Mouse (Mus musculus) E14TG2a.4 (cell line): ENCODE measurements around the gene P2ry13.
A peak's percentile ranks its signal among the peaks of the same experiment; 100 is the strongest.

Experiments
- H3K27me3 ChIP-seq: 2 replicates; pipeline ENCODE4 v1.6.1; 2014; ENCODE audit warnings: low read length, control low read depth; ENCODE audit not compliant: insufficient read depth
- H3K36me3 ChIP-seq: 2 replicates; pipeline ENCODE4 v1.6.1; 2014; ENCODE audit warnings: low read length, control low read depth; ENCODE audit not compliant: insufficient read depth
- H3K4me1 ChIP-seq: replicated peaks from 2 replicates; pipeline ENCODE4 v1.6.1; 2014; ENCODE audit warnings: low read depth, low read length, control low read depth
- H3K4me3 ChIP-seq: replicated peaks from 2 replicates; pipeline ENCODE4 v1.5.1; 2014; ENCODE audit warnings: mild to moderate bottlenecking, low read length
- H3K9me3 ChIP-seq: 2 replicates; pipeline ENCODE4 v1.6.1; 2014; ENCODE audit warnings: low read length, control low read depth
- CTCF ChIP-seq: conservative IDR thresholded peaks from 2 replicates; pipeline ENCODE4 v1.5.1; 2014; ENCODE audit warnings: low read length
- NANOG ChIP-seq: IDR thresholded peaks from 2 replicates; pipeline ENCODE4 v1.6.1; 2014; ENCODE audit warnings: borderline replicate concordance, low read length, mixed read lengths
- POU5F1 ChIP-seq: IDR thresholded peaks from 2 replicates; pipeline ENCODE4 v1.6.1; 2014; ENCODE audit warnings: low read length, borderline replicate concordance

P2ry13 gene

GRCm38 (mm10) chr3:59208650-59209548, 1.8 kb downstream of the P2ry13 start:
- Histone ChIP-seq H3K36me3 (no peaks in the 10 kb centered on the region), H3K9me3 (peaks cover 5% of the 10 kb centered on the region; the same call in 1 of the 2 replicates), H3K4me3 (no peak overlapping the region), H3K27me3 (no peaks in the 10 kb centered on the region), H3K4me1 (peaks cover 4% of the 10 kb centered on the region; the same call in 1 of the 2 replicates)
- TF ChIP-seq POU5F1 (no peak), CTCF (peak; percentile 98)

- Histone ChIP-seq H3K4me3 (no peak overlapping the region), H3K36me3 (no peaks in the 10 kb centered on the region), H3K4me1 (peaks cover 4% of the 10 kb centered on the region; the same call in 1 of the 2 replicates), H3K9me3 (peaks cover 8% of the 10 kb centered on the region; the same call in 1 of the 2 replicates), H3K27me3 (no peaks in the 10 kb centered on the region)
- TF ChIP-seq CTCF (no peak), POU5F1 (no peak), NANOG (no peak)
Measured at GRCm38 (mm10) chr3:59205941-59206340, 4.7 kb downstream of the P2ry13 start.

- Histone ChIP-seq H3K36me3 (no peaks in the 10 kb centered on the region), H3K4me3 (no peak overlapping the region), H3K9me3 (peaks cover 8% of the 10 kb centered on the region; the same call in 1 of the 2 replicates), H3K27me3 (no peaks in the 10 kb centered on the region), H3K4me1 (peaks cover 4% of the 10 kb centered on the region; the same call in 1 of the 2 replicates)
- TF ChIP-seq CTCF (no peak), POU5F1 (no peak), NANOG (no peak)
Measured at GRCm38 (mm10) chr3:59204719-59205503, 5.8 kb downstream of the P2ry13 start.

- no peak for TF ChIP-seq CTCF
- no peaks in the 10 kb centered on the region for H3K36me3 ChIP-seq
Measured at GRCm38 (mm10) chr3:59203802-59204520, 6.7 kb downstream of the P2ry13 start.

GRCm38 (mm10) chr3:59197329-59197948, 13.2 kb downstream of the P2ry13 start:
- H3K4me1 ChIP-seq = no peaks in the 10 kb centered on the region
- TF ChIP-seq NANOG (no peak), CTCF (no peak), POU5F1 (no peak)
- no peak overlapping the region for H3K4me3 ChIP-seq
- no peaks in the 10 kb centered on the region for H3K36me3 ChIP-seq
- no peaks in the 10 kb centered on the region for H3K9me3 ChIP-seq
- no peaks in the 10 kb centered on the region for H3K27me3 ChIP-seq

More at GRCm38 (mm10) chr3:59203802-59204520, 6.7 kb downstream of the P2ry13 start:
- peaks cover 4% of the 10 kb centered on the region; the same call in 1 of the 2 replicates for H3K4me1 ChIP-seq
- no peak overlapping the region for H3K4me3 ChIP-seq
- peaks cover 8% of the 10 kb centered on the region; the same call in 1 of the 2 replicates for H3K9me3 ChIP-seq
- H3K27me3 ChIP-seq = no peaks in the 10 kb centered on the region

GRCm38 (mm10) chr3:59194938-59195337, 15.7 kb downstream of the P2ry13 start, which contains the start of gene Gpr87:
Gene Gpr87 (minus strand): TSS chr3:59195104.
- Histone ChIP-seq H3K9me3 (no peaks in the 10 kb centered on the region), H3K4me1 (no peaks in the 10 kb centered on the region), H3K27me3 (no peaks in the 10 kb centered on the region), H3K36me3 (no peaks in the 10 kb centered on the region), H3K4me3 (no peak within 1 kb of the TSS)
- TF ChIP-seq POU5F1 (no peak), NANOG (no peak), CTCF (no peak)

GRCm38 (mm10) chr3:59194099-59194498, 16.6 kb downstream of the P2ry13 start:
- Histone ChIP-seq H3K4me3 (no peak overlapping the region), H3K4me1 (no peaks in the 10 kb centered on the region), H3K9me3 (no peaks in the 10 kb centered on the region), H3K27me3 (no peaks in the 10 kb centered on the region), H3K36me3 (no peaks in the 10 kb centered on the region)
- no peak for TF ChIP-seq POU5F1
- TF ChIP-seq NANOG = no peak
- no peak for TF ChIP-seq CTCF
